Mouse (Mus musculus) embryonic facial prominence, embryonic 11.5 days (tissue): Measurements from ENCODE around the gene Nup214. TPM values are rescaled to one million over a fixed set of nuclear protein-coding genes. Genes with fewer than 3 reads are reported as not detected.

Source experiments
- ATAC-seq: fragments of 200-750 bp; cut with Nextera tagmentation; replicated peaks from 2 replicates; pipeline ENCODE4 v1.8.0; 2017; ENCODE audit warnings: low read depth; ENCODE audit not compliant: insufficient number of reproducible peaks, low FRiP score, low TSS enrichment
- DNase-seq: peaks from one replicate; pipeline ENCODE4 v3.0.0-alpha.2; 2015; ENCODE audit warnings: low spot score
- H3K27ac ChIP-seq: fragments of 300-500 bp; sonication (generic); replicated peaks from 2 replicates; pipeline ENCODE4 v1.5.1; 2014; ENCODE audit warnings: mild to moderate bottlenecking, low read depth, low read length, control low read depth
- H3K27me3 ChIP-seq: fragments of 300-500 bp; sonication (generic); 2 replicates; pipeline ENCODE4 v1.6.1; 2014; ENCODE audit warnings: mild to moderate bottlenecking, low read length, moderate library complexity, mixed read lengths; ENCODE audit not compliant: control insufficient read depth, insufficient read depth
- H3K36me3 ChIP-seq: fragments of 300-500 bp; sonication (generic); replicated peaks from 2 replicates; pipeline ENCODE4 v1.6.1; 2014; ENCODE audit warnings: low read depth, mild to moderate bottlenecking, low read length, moderate library complexity, mixed read lengths; ENCODE audit not compliant: control insufficient read depth, insufficient read depth
- H3K4me1 ChIP-seq: fragments of 300-500 bp; sonication (generic); 2 replicates; pipeline ENCODE4 v1.6.1; 2014; ENCODE audit warnings: low read length, mixed read lengths; ENCODE audit not compliant: control insufficient read depth, insufficient read depth
- H3K4me2 ChIP-seq: fragments of 300-500 bp; sonication (generic); 2 replicates; pipeline ENCODE4 v1.6.1; 2014; ENCODE audit warnings: low read depth, mild to moderate bottlenecking, control low read depth, low read length, moderate library complexity
- H3K4me3 ChIP-seq: fragments of 300-500 bp; sonication (generic); 2 replicates; pipeline ENCODE4 v1.5.1; 2014; ENCODE audit warnings: low read depth, low read length, control low read depth
- H3K9ac ChIP-seq: fragments of 300-500 bp; sonication (generic); replicated peaks from 2 replicates; pipeline ENCODE4 v1.6.1; 2014; ENCODE audit warnings: mild to moderate bottlenecking, control low read depth, low read length
- H3K9me3 ChIP-seq: fragments of 300-500 bp; sonication (generic); replicated peaks from 2 replicates; pipeline ENCODE4 v1.6.1; 2016; ENCODE audit warnings: mild to moderate bottlenecking, low read length, inconsistent platforms, mixed read lengths; ENCODE audit not compliant: control insufficient read depth
- WGBS: fragments of 180-500 bp; shearing (Covaris S2); extraction: QIAGEN DNeasy Blood & Tissue Kit; methylation state at CpG from one replicate; pipeline ENCODE4 v1.1.7; 2014; 5-methylcytosine and 5-hydroxymethylcytosine counted together
- polyA plus RNA-seq: library from polyadenylated mRNA; unstranded; fragments of >200 nt; fragmentation: Nextera tagmentation; extraction: Ambion mirVana; gene quantifications from 2 replicates; pipeline ENCODE4 v1.2.1, GENCODE M21; 2014

Gene Nup214
- polyA plus RNA-seq = 74.7 and 78.2 TPM in 2 replicates

DNA sequence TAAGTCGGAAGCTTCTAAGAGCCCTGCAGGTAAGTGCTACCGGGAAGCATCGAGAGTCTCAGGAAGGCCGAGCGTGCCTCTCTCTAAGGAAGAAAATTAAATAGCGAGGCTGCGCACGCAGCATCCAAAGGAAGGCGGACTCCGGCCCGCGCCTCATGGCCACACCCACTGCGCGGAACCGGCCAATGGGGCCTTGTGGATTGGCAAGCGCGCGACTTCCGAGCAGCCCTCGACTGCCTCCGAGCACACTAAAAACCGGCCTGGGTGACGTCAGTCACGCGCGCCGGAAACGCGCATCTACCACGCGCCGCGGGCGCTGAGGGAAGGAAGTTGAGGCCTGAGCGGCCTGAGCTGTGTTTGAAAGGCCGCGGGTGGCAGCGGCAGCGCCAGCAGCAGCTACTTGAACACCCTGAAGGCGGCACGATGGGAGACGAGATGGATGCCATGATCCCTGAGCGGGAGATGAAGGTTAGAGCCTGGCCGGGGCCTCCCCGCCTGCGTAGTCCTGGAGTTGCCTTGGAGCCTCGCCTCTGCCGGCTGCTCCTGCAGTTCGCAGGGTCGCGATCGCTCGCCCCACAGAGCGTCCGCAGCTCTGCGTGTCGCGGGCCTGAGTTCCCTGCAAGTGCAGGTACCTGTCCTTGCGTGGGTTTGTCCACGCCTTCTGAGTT, at the start of gene Nup214:
Gene Nup214, plus strand, starts transcription at position 296 of the 668 bp plus-strand sequence.
- no peaks in the 10 kb centered on the region for H3K9me3 ChIP-seq
- no peaks in the 10 kb centered on the region for H3K4me1 ChIP-seq
- DNase-seq (peak; percentile 100), ATAC-seq (peak; percentile 98)
- H3K27ac ChIP-seq = peak within 1 kb of the TSS; percentile 35; the same call in 1 of the 2 replicates
- peaks cover 11% of the 10 kb centered on the region; the same call in 1 of the 2 replicates for H3K36me3 ChIP-seq
- peak within 1 kb of the TSS; percentile 70 for H3K4me2 ChIP-seq
- H3K9ac ChIP-seq = peak within 1 kb of the TSS; percentile 94
- H3K4me3 ChIP-seq = peak within 1 kb of the TSS; percentile 99
- no peaks in the 10 kb centered on the region for H3K27me3 ChIP-seq
- under 1% methylated on average over 60 of the region's 60 CpGs for WGBS

DNA sequence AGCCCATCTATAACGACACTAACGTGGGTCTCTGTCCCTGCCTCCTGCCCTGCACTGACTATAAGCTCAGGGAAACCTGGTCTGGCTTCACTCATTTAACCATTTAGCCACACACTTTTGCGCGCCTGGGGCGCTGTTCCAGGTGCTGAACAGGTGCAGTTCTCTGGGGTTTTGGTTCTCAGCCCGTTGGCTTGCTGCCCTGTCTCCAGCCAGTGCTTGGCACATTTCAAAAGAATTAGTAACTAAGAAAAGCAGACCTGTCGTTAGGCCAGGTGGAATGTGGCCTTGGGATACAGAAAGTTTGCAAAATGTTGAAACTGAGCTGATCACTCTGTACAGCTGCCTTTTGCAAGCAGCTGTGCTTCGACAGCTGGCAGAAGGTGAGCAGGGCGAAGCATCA, 49.4 kb upstream of the Nup214 start:
- Histone ChIP-seq H3K4me1 (no peaks in the 10 kb centered on the region), H3K4me3 (no peak overlapping the region), H3K9me3 (no peaks in the 10 kb centered on the region), H3K36me3 (no peaks in the 10 kb centered on the region), H3K9ac (no peak overlapping the region), H3K27ac (no peak overlapping the region), H3K4me2 (no peak overlapping the region), H3K27me3 (no peaks in the 10 kb centered on the region)
- DNase-seq (peak; percentile 60), ATAC-seq (no peak)
- 34% methylated on average over 9 of the region's 9 CpGs for WGBS

DNA sequence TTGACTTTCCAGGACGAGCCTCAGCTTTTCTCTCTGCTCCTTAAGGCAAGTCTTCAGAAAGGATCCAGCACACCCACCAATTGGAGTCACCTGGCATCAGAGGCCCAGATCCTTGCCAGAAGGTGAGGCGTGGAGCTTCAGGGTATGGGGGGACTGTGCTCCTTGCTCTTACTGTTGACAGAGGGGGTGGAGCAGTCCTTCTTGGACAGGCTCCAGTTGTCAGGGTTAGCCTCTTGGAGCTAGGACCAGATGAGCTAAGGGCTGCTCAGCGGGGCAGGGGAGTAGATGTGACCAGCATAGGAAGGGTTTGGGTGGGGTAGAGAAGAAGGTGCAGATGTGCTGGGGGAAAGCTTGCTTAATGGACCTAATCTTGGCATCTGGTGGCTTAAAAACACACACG, 48.3 kb upstream of the Nup214 start:
- Histone ChIP-seq H3K27me3 (no peaks in the 10 kb centered on the region), H3K36me3 (no peaks in the 10 kb centered on the region), H3K9me3 (no peaks in the 10 kb centered on the region), H3K9ac (no peak overlapping the region), H3K4me3 (no peak overlapping the region), H3K4me1 (no peaks in the 10 kb centered on the region), H3K27ac (no peak overlapping the region), H3K4me2 (no peak overlapping the region)
- ATAC-seq (no peak), DNase-seq (no peak)
- 61% methylated on average over 4 of the region's 4 CpGs for WGBS

DNA sequence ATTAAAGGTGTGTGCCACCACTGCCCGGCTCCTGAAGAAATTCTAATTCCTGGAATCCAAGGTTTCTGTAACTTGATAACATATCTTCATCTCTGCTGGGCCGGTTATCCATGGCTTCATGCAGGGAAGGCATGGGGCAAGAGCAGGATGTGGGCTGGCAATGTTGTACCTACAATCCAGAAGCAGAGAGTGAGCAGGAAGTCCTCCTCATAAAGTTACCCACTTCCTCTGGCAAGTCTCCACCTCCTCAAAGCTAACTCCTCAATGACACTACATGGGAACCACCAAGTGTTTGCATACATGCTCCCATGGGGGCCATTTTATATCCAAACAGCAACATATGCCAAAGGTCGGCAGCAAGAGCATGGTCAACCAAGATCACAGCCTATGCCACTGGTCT, 44.6 kb upstream of the Nup214 start:
- Histone ChIP-seq H3K9ac (no peak overlapping the region), H3K4me2 (no peak overlapping the region), H3K4me1 (no peaks in the 10 kb centered on the region), H3K4me3 (no peak overlapping the region), H3K27me3 (no peaks in the 10 kb centered on the region), H3K36me3 (no peaks in the 10 kb centered on the region), H3K9me3 (no peaks in the 10 kb centered on the region), H3K27ac (no peak overlapping the region)
- ATAC-seq (no peak), DNase-seq (no peak)
- WGBS = 76% methylated on average over 3 of the region's 3 CpGs

DNA sequence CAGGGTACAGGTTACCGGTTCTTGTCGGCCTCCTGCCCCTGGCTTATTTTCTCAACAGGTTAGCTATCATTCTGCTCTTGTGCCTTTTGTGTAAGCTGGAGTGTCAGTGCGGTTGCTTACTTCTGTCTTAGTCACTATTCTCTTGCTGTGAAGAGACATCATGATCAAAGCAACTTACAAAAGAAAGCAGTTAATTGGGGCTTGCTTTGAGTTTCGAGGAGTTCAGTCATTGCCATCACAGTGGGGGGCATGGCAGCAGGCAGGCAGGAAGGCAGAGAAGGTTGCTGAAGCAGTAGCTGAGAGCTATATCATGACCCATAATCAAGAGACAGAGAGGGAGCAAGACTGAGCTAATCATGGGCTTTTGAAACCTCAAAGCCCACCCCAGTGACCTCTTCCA, 39.7 kb upstream of the Nup214 start:
- DNase-seq = no peak
- no peak for ATAC-seq
- H3K4me3 ChIP-seq = no peak overlapping the region
- no peaks in the 10 kb centered on the region for H3K27me3 ChIP-seq
- no peaks in the 10 kb centered on the region for H3K36me3 ChIP-seq
- H3K4me1 ChIP-seq = no peaks in the 10 kb centered on the region
- H3K9me3 ChIP-seq = no peaks in the 10 kb centered on the region
- WGBS = 35% methylated on average over 4 of the region's 4 CpGs
- H3K9ac ChIP-seq = no peak overlapping the region
- H3K4me2 ChIP-seq = no peak overlapping the region
- no peak overlapping the region for H3K27ac ChIP-seq

DNA sequence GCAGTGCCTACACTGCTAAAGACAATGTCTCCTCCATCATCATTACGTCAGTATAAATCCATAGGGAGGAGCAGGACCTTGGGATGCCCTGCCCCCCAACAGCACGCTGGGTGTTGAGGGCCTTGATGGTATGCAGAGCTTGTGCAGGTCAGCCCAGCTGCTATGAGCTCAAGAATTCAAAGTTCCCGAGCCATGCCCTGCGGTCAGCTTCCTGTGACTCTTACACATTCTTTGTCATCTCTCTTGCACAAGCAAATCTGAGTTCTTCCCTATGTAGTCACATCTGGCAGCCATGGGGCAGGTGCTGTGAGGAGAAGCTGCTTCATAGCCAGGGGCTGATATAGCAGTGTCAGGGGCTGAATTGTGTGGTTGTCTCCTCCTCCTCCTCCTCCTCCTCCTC, 39.2 kb upstream of the Nup214 start:
- ATAC-seq = no peak
- Histone ChIP-seq H3K36me3 (no peaks in the 10 kb centered on the region), H3K27me3 (no peaks in the 10 kb centered on the region), H3K27ac (no peak overlapping the region), H3K9ac (no peak overlapping the region), H3K4me2 (no peak overlapping the region), H3K4me1 (no peaks in the 10 kb centered on the region), H3K9me3 (no peaks in the 10 kb centered on the region), H3K4me3 (no peak overlapping the region)
- WGBS = 38% methylated on average over 4 of the region's 4 CpGs
- DNase-seq = no peak

DNA sequence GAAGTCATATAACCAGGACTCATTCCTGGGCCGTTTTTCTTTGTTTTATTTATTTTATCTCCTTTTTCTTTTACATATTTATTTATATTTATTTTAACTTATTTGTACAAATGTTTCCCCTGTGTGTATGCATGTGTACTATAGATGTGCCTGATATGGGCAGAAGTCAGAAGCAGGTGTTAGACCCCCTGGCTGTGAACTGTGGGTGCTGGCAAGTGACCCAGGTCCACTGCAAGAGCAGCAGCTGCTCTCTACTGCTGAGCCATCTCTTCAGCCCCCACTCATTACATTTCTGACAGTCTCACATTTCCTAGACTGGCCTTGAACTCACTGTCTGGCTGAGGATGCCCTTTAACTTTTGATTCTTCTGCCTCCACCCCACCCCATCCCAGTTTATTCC, 35.9 kb upstream of the Nup214 start:
- Histone ChIP-seq H3K9me3 (no peaks in the 10 kb centered on the region), H3K4me2 (no peak overlapping the region), H3K27me3 (no peaks in the 10 kb centered on the region), H3K4me1 (no peaks in the 10 kb centered on the region), H3K36me3 (no peaks in the 10 kb centered on the region), H3K27ac (no peak overlapping the region), H3K4me3 (no peak overlapping the region), H3K9ac (no peak overlapping the region)
- DNase-seq (no peak), ATAC-seq (no peak)
- WGBS = 91% methylated on average over 1 of the region's 1 CpGs

DNA sequence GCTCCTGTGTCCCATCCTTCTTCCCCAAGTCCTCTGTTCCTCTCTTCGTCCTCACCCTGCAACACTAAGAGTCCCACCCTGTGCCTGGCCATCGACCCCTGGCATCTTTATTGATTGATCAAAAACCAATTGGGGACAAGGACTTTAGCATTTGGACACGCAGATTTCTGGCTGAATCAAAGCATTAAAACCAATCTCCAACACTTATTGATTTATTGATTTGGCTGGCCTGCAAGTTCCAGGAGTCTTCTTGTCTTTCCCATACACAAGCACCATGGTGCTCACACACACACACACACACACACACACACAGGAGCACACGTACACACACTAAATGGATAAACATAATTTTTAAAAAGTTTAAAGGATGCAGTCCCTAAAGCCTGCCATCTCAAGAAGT, 31.2 kb upstream of the Nup214 start:
- Histone ChIP-seq H3K4me2 (no peak overlapping the region), H3K27me3 (no peaks in the 10 kb centered on the region), H3K9ac (no peak overlapping the region), H3K9me3 (no peaks in the 10 kb centered on the region), H3K36me3 (no peaks in the 10 kb centered on the region), H3K4me1 (no peaks in the 10 kb centered on the region), H3K27ac (no peak overlapping the region), H3K4me3 (no peak overlapping the region)
- no peak for DNase-seq
- no peak for ATAC-seq
- whole genome bisulfite sequencing = 79% methylated on average over 4 of the region's 4 CpGs
